Mouse (Mus musculus) adrenal gland, postnatal 14 days (tissue): Measurements from ENCODE around the gene Aspa. TPM values are rescaled to one million over a fixed set of nuclear protein-coding genes. Genes with fewer than 3 reads are reported as not detected.

ENCODE experiments used
- DNase-seq: peaks from one replicate; pipeline ENCODE4 v3.0.0; 2021; ENCODE audit warnings: mixed read lengths
- total RNA-seq: library from RNA; stranded (reverse); gene quantifications from 2 replicates; pipeline ENCODE4 v1.2.3, GENCODE M21; 2021

Aspa gene
- total RNA-seq, 1 experiment from 2014 or later: 38.0 TPM

GRCm38 (mm10) chr11:73257362-73257945 lies 71.9 kb downstream of the Aspa start:
- no peak for DNase-seq

Other genes with a start within 250 kb of the Aspa start
- 0.30 and 1.7 TPM in 2 replicates for gene Itgae, start 239.0 kb downstream of the Aspa start, total RNA-seq
- gene Haspin, start 191.3 kb downstream of the Aspa start, total RNA-seq: 2.6 and 3.2 TPM in 2 replicates
- gene P2rx5, start 169.2 kb downstream of the Aspa start, total RNA-seq: 12.7 and 14.2 TPM in 2 replicates
- gene Emc6, start 152.6 kb downstream of the Aspa start, total RNA-seq: 104 and 115 TPM in 2 replicates
- 69.6 and 69.7 TPM in 2 replicates for gene Tax1bp3, start 152.5 kb downstream of the Aspa start, total RNA-seq
- 12.9 and 16.6 TPM in 2 replicates for gene Ctns, start 130.6 kb downstream of the Aspa start, total RNA-seq
- 10.3 and 11.8 TPM in 2 replicates for gene Shpk, start 130.1 kb downstream of the Aspa start, total RNA-seq
- gene Trpv1, start 95.3 kb downstream of the Aspa start, total RNA-seq: 0.15 TPM in 1 of 2 replicates, not detected in the other
- gene Trpv3, start 62.2 kb downstream of the Aspa start, total RNA-seq: 0.15 TPM in 2 replicates
- not detected in 2 replicates for gene Gm49340, start 145 bp upstream of the Aspa start, total RNA-seq
- 2.0 and 3.0 TPM in 2 replicates for gene Spata22, start 145 bp upstream of the Aspa start, total RNA-seq
- gene Olfr20, start 21.2 kb upstream of the Aspa start, total RNA-seq: not detected in 2 replicates
- not detected in 2 replicates for gene Olfr376, start 41.6 kb upstream of the Aspa start, total RNA-seq
- not detected in 2 replicates for gene Olfr1, start 70.0 kb upstream of the Aspa start, total RNA-seq
- gene Olfr378, start 98.9 kb upstream of the Aspa start, total RNA-seq: not detected in 2 replicates
- gene Olfr380, start 127.9 kb upstream of the Aspa start, total RNA-seq: not detected in 2 replicates
- not detected in 2 replicates for gene Olfr381, start 162.0 kb upstream of the Aspa start, total RNA-seq
- gene Olfr382, start 187.6 kb upstream of the Aspa start, total RNA-seq: not detected in 2 replicates